Mouse (Mus musculus) urinary bladder, postnatal 14 days (tissue): Measurements from ENCODE around the gene Nsrp1.
"Not testable (repeated sequence)": the region's sequence is repeated elsewhere in the genome, so short reads cannot be mapped to it uniquely, and the experiment has no call there.

Experiments used
- DNase-seq: peaks from one replicate; pipeline ENCODE4 v3.0.0; 2021; ENCODE audit warnings: low spot score

The Nsrp1 gene

GRCm38 (mm10) chr11:77078273-77079134, at the start of gene Nsrp1:
Gene Nsrp1, minus strand, starts transcription at chr11:77078435.
- DNase-seq, result peak; percentile 93

- no peak for DNase-seq
These were observed 32.9 kb upstream of the Nsrp1 start for GRCm38 (mm10) chr11:77111141-77111540.

- DNase-seq, result no peak
These were observed 30.2 kb upstream of the Nsrp1 start for GRCm38 (mm10) chr11:77108442-77108841.

- not testable (repeated sequence) for DNase-seq
These were observed 29.6 kb upstream of the Nsrp1 start for GRCm38 (mm10) chr11:77107872-77108271.

- DNase-seq, result no peak
These were observed 28.7 kb upstream of the Nsrp1 start for GRCm38 (mm10) chr11:77106961-77107360.

GRCm38 (mm10) chr11:77100137-77100937, 22.1 kb upstream of the Nsrp1 start:
- peak; percentile 79 for DNase-seq

- no peak for DNase-seq
These were observed 20.2 kb upstream of the Nsrp1 start for GRCm38 (mm10) chr11:77098332-77098972.

- DNase-seq, result no peak
These were observed 18.8 kb upstream of the Nsrp1 start for GRCm38 (mm10) chr11:77096991-77097390.

- DNase-seq, result no peak
These were observed 18.3 kb upstream of the Nsrp1 start for GRCm38 (mm10) chr11:77096581-77096980.

- no peak for DNase-seq
These were observed 17.0 kb upstream of the Nsrp1 start for GRCm38 (mm10) chr11:77095206-77095605.

GRCm38 (mm10) chr11:77094136-77094535, 15.9 kb upstream of the Nsrp1 start:
- DNase-seq, result peak; percentile 46

GRCm38 (mm10) chr11:77093208-77093607, 15.0 kb upstream of the Nsrp1 start:
- DNase-seq, result peak; percentile 51

- no peak for DNase-seq
These were observed 10.9 kb upstream of the Nsrp1 start for GRCm38 (mm10) chr11:77089162-77089561.

- DNase-seq, result no peak
These were observed 8.8 kb upstream of the Nsrp1 start for GRCm38 (mm10) chr11:77087004-77087403.

GRCm38 (mm10) chr11:77084001-77084682, 5.9 kb upstream of the Nsrp1 start:
- DNase-seq, result no peak

- no peak for DNase-seq
These were observed 1.1 kb upstream of the Nsrp1 start for GRCm38 (mm10) chr11:77079361-77079760.

GRCm38 (mm10) chr11:77077792-77078191, 443 bp downstream of the Nsrp1 start:
- DNase-seq, result peak; percentile 16

GRCm38 (mm10) chr11:77077331-77077730, 904 bp downstream of the Nsrp1 start:
- not testable (repeated sequence) for DNase-seq

- no peak for DNase-seq
These were observed 7.5 kb downstream of the Nsrp1 start for GRCm38 (mm10) chr11:77070721-77071120.

- no peak for DNase-seq
These were observed 9.4 kb downstream of the Nsrp1 start for GRCm38 (mm10) chr11:77068825-77069224.

GRCm38 (mm10) chr11:77063406-77063805, 14.8 kb downstream of the Nsrp1 start:
- DNase-seq, result no peak

GRCm38 (mm10) chr11:77061951-77062350, 16.3 kb downstream of the Nsrp1 start:
- DNase-seq, result no peak
